Mouse (Mus musculus): ENCODE data around the gene Zfyve28.

The Zfyve28 gene

GRCm38 (mm10) chr5:34210279-34210678 lies 78.0 kb downstream of the Zfyve28 start:
- no peak for DNase-seq (ENCODE audit: low read depth, low spot score)

- DNase-seq (ENCODE audit: low read depth, low spot score): no peak
These were observed 80.7 kb downstream of the Zfyve28 start for GRCm38 (mm10) chr5:34207503-34207902.

GRCm38 (mm10) chr5:34205788-34206187 lies 82.5 kb downstream of the Zfyve28 start:
- no peak for DNase-seq (ENCODE audit: low read depth, low spot score)

- no peak for DNase-seq (ENCODE audit: low read depth, low spot score)
These were observed 83.3 kb downstream of the Zfyve28 start for GRCm38 (mm10) chr5:34204911-34205310.

GRCm38 (mm10) chr5:34202006-34202405 lies 86.2 kb downstream of the Zfyve28 start:
- no peak for DNase-seq (ENCODE audit: low read depth, low spot score)

- DNase-seq (ENCODE audit: low read depth, low spot score): no peak
These were observed 86.9 kb downstream of the Zfyve28 start for GRCm38 (mm10) chr5:34201396-34201795.

- DNase-seq (ENCODE audit: low read depth, low spot score): no peak
These were observed 89.6 kb downstream of the Zfyve28 start for GRCm38 (mm10) chr5:34198615-34199014.

GRCm38 (mm10) chr5:34197243-34197642 lies 91.0 kb downstream of the Zfyve28 start:
- peak; percentile 92 for DNase-seq (ENCODE audit: low read depth, low spot score)

- no peak for DNase-seq (ENCODE audit: low read depth, low spot score)
These were observed 91.8 kb downstream of the Zfyve28 start for GRCm38 (mm10) chr5:34196423-34196822.

- no peak for DNase-seq (ENCODE audit: low read depth, low spot score)
These were observed 92.5 kb downstream of the Zfyve28 start for GRCm38 (mm10) chr5:34195786-34196185.

- peak; percentile 77 for DNase-seq (ENCODE audit: low read depth, low spot score)
These were observed 93.1 kb downstream of the Zfyve28 start for GRCm38 (mm10) chr5:34194975-34195662.

GRCm38 (mm10) chr5:34194426-34194825 lies 93.8 kb downstream of the Zfyve28 start:
- no peak for DNase-seq (ENCODE audit: low read depth, low spot score)

- no peak for DNase-seq (ENCODE audit: low read depth, low spot score)
These were observed 96.4 kb downstream of the Zfyve28 start for GRCm38 (mm10) chr5:34191843-34192242.

GRCm38 (mm10) chr5:34191021-34191420 lies 97.2 kb downstream of the Zfyve28 start:
- DNase-seq (ENCODE audit: low read depth, low spot score): no peak

- DNase-seq (ENCODE audit: low read depth, low spot score): no peak
These were observed 98.7 kb downstream of the Zfyve28 start for GRCm38 (mm10) chr5:34189521-34189920.

- DNase-seq (ENCODE audit: low read depth, low spot score): no peak
These were observed 99.4 kb downstream of the Zfyve28 start for GRCm38 (mm10) chr5:34188856-34189255.

GRCm38 (mm10) chr5:34187601-34188316 lies 100.5 kb downstream of the Zfyve28 start, which contains the start of gene Mxd4:
Gene Mxd4, minus strand, starts transcription at chr5:34187720.
- peak; percentile 100 for DNase-seq (ENCODE audit: low read depth, low spot score)

- DNase-seq (ENCODE audit: low read depth, low spot score): no peak
These were observed 101.3 kb downstream of the Zfyve28 start for GRCm38 (mm10) chr5:34186961-34187391.

GRCm38 (mm10) chr5:34186391-34186790 lies 101.9 kb downstream of the Zfyve28 start:
- no peak for DNase-seq (ENCODE audit: low read depth, low spot score)

- no peak for DNase-seq (ENCODE audit: low read depth, low spot score)
These were observed 102.5 kb downstream of the Zfyve28 start for GRCm38 (mm10) chr5:34185791-34186190.

GRCm38 (mm10) chr5:34185051-34185580 lies 103.1 kb downstream of the Zfyve28 start:
- no peak for DNase-seq (ENCODE audit: low read depth, low spot score)

- no peak for DNase-seq (ENCODE audit: low read depth, low spot score)
These were observed 104.3 kb downstream of the Zfyve28 start for GRCm38 (mm10) chr5:34183976-34184375.
